Mouse (Mus musculus) c-Kit-positive CD71-positive TER-119-positive erythroid progenitor cells, embryonic 14.5 days (primary cell): ENCODE results near the gene Ubap1.

ENCODE experiments used
- DNase-seq: peaks from one replicate; pipeline ENCODE4 v3.0.0-alpha.2; 2013; ENCODE audit warnings: low spot score

Ubap1 gene

GRCm38 (mm10) chr4:41348584-41349198, at the start of gene Ubap1:
Ubap1 (plus strand) TSS chr4:41348996.
- peak; percentile 96 for DNase-seq

GRCm38 (mm10) chr4:41303671-41304070, 45.1 kb upstream of the Ubap1 start:
- DNase-seq: no peak

- DNase-seq: no peak
These were observed 44.5 kb upstream of the Ubap1 start for GRCm38 (mm10) chr4:41304302-41304701.

- no peak for DNase-seq
These were observed 41.4 kb upstream of the Ubap1 start for GRCm38 (mm10) chr4:41307406-41307805.

- DNase-seq: no peak
These were observed 37.9 kb upstream of the Ubap1 start for GRCm38 (mm10) chr4:41310567-41311563.

- DNase-seq: no peak
These were observed 35.1 kb upstream of the Ubap1 start for GRCm38 (mm10) chr4:41313722-41314121.

- peak; percentile 84 for DNase-seq
These were observed 34.4 kb upstream of the Ubap1 start, which contains the start of gene Dcaf12 for GRCm38 (mm10) chr4:41314141-41315129. Dcaf12 (minus strand) TSS chr4:41314889.

- no peak for DNase-seq
These were observed 33.6 kb upstream of the Ubap1 start for GRCm38 (mm10) chr4:41315173-41315572.

- DNase-seq: no peak
These were observed 30.5 kb upstream of the Ubap1 start for GRCm38 (mm10) chr4:41318267-41318666.

GRCm38 (mm10) chr4:41320971-41321370, 27.8 kb upstream of the Ubap1 start:
- no peak for DNase-seq

GRCm38 (mm10) chr4:41326876-41327275, 21.9 kb upstream of the Ubap1 start:
- DNase-seq: no peak

GRCm38 (mm10) chr4:41329481-41329880, 19.3 kb upstream of the Ubap1 start:
- no peak for DNase-seq

GRCm38 (mm10) chr4:41331085-41331484, 17.7 kb upstream of the Ubap1 start:
- DNase-seq: peak; percentile 82

- no peak for DNase-seq
These were observed 16.9 kb upstream of the Ubap1 start for GRCm38 (mm10) chr4:41331698-41332421.

- DNase-seq: no peak
These were observed 12.2 kb upstream of the Ubap1 start for GRCm38 (mm10) chr4:41336546-41336945.

- no peak for DNase-seq
These were observed 7.8 kb upstream of the Ubap1 start for GRCm38 (mm10) chr4:41340912-41341550.

GRCm38 (mm10) chr4:41346011-41346410, 2.8 kb upstream of the Ubap1 start:
- no peak for DNase-seq

- no peak for DNase-seq
These were observed 957 bp upstream of the Ubap1 start for GRCm38 (mm10) chr4:41347839-41348238.

- peak; percentile 33 for DNase-seq
These were observed 399 bp downstream of the Ubap1 start for GRCm38 (mm10) chr4:41349199-41349591.

- peak; percentile 59 for DNase-seq
These were observed 4.0 kb downstream of the Ubap1 start for GRCm38 (mm10) chr4:41352758-41353157.

- no peak for DNase-seq
These were observed 4.5 kb downstream of the Ubap1 start for GRCm38 (mm10) chr4:41353265-41353664.
